Mouse (Mus musculus): ENCODE data around the gene Smarca4.
"Not testable (repeated sequence)": the region's sequence is repeated elsewhere in the genome, so short reads cannot be mapped to it uniquely, and the experiment has no call there.

The Smarca4 gene

GRCm38 (mm10) chr9:21615617-21616231 is at the start of gene Smarca4:
TSS of gene Smarca4 (plus strand) at chr9:21616169.
- peak; percentile 97 for DNase-seq (ENCODE audit: low read depth, low spot score)

GRCm38 (mm10) chr9:21566538-21566937 is 49.4 kb upstream of the Smarca4 start:
- no peak for DNase-seq (ENCODE audit: low read depth, low spot score)

GRCm38 (mm10) chr9:21567051-21567450 is 48.9 kb upstream of the Smarca4 start:
- no peak for DNase-seq (ENCODE audit: low read depth, low spot score)

GRCm38 (mm10) chr9:21568657-21569255 is 47.2 kb upstream of the Smarca4 start:
- DNase-seq (ENCODE audit: low read depth, low spot score): no peak

GRCm38 (mm10) chr9:21574012-21574801 is 41.8 kb upstream of the Smarca4 start:
- DNase-seq (ENCODE audit: low read depth, low spot score): no peak

GRCm38 (mm10) chr9:21575253-21575652 is 40.7 kb upstream of the Smarca4 start:
- no peak for DNase-seq (ENCODE audit: low read depth, low spot score)

- DNase-seq (ENCODE audit: low read depth, low spot score): no peak
Observed at GRCm38 (mm10) chr9:21576286-21576685, 39.7 kb upstream of the Smarca4 start.

- DNase-seq (ENCODE audit: low read depth, low spot score): no peak
Observed at GRCm38 (mm10) chr9:21578226-21578625, 37.7 kb upstream of the Smarca4 start.

GRCm38 (mm10) chr9:21585401-21585800 is 30.6 kb upstream of the Smarca4 start:
- no peak for DNase-seq (ENCODE audit: low read depth, low spot score)

- no peak for DNase-seq (ENCODE audit: low read depth, low spot score)
Observed at GRCm38 (mm10) chr9:21587678-21588349, 28.2 kb upstream of the Smarca4 start.

GRCm38 (mm10) chr9:21588350-21588749 is 27.6 kb upstream of the Smarca4 start:
- no peak for DNase-seq (ENCODE audit: low read depth, low spot score)

- DNase-seq (ENCODE audit: low read depth, low spot score): no peak
Observed at GRCm38 (mm10) chr9:21589538-21589937, 26.4 kb upstream of the Smarca4 start.

GRCm38 (mm10) chr9:21591127-21591830 is 24.7 kb upstream of the Smarca4 start:
- no peak for DNase-seq (ENCODE audit: low read depth, low spot score)

GRCm38 (mm10) chr9:21591831-21592702 is 23.9 kb upstream of the Smarca4 start:
- no peak for DNase-seq (ENCODE audit: low read depth, low spot score)

- DNase-seq (ENCODE audit: low read depth, low spot score): peak; percentile 99
Observed at GRCm38 (mm10) chr9:21592703-21593121, 23.3 kb upstream of the Smarca4 start, which contains the start of the genes Timm29 and Yipf2. TSS of gene Timm29 (plus strand) at chr9:21592722. TSS of gene Yipf2 (minus strand) at chr9:21592828.

- no peak for DNase-seq (ENCODE audit: low read depth, low spot score)
Observed at GRCm38 (mm10) chr9:21593122-21593721, 22.7 kb upstream of the Smarca4 start.

- DNase-seq (ENCODE audit: low read depth, low spot score): not testable (repeated sequence)
Observed at GRCm38 (mm10) chr9:21594350-21594749, 21.6 kb upstream of the Smarca4 start.

GRCm38 (mm10) chr9:21594838-21595237 is 21.1 kb upstream of the Smarca4 start:
- no peak for DNase-seq (ENCODE audit: low read depth, low spot score)

- DNase-seq (ENCODE audit: low read depth, low spot score): no peak
Observed at GRCm38 (mm10) chr9:21598198-21598597, 17.8 kb upstream of the Smarca4 start.

- no peak for DNase-seq (ENCODE audit: low read depth, low spot score)
Observed at GRCm38 (mm10) chr9:21600186-21600585, 15.8 kb upstream of the Smarca4 start.
